In genomic region chr6:94260831-94261230, GRCm38 (mm10) we compare ENCODE assay signal across 24 mouse cellular contexts. TPM values are rescaled to one million over a fixed set of nuclear protein-coding genes. Genes with fewer than 3 reads are reported as not detected.
DNase-seq lines count a peak whose midpoint lies in the region; ATAC-seq and TF ChIP-seq lines count a peak whose summit lies in the region.
"Had no signal": no experiment of that assay in that cellular context is flagged by ENCODE, and none has a peak within 500 bp of the region (broad histone marks: within the 10 kb centered on the region; RNA-seq: fewer than 3 reads in every experiment).

No protein-coding gene starts in this region.

- H3K27me3 ChIP-seq in liver, adult 2 months (ENCODE audit: control insufficient read depth, insufficient read depth, low read length) = no peaks in the 10 kb centered on the region
- no peaks in the 10 kb centered on the region for H3K27me3 ChIP-seq in liver, embryonic 12.5 days (replicated peaks)
- no peaks in the 10 kb centered on the region for H3K27me3 ChIP-seq in liver, postnatal 0 days (ENCODE audit: insufficient read depth, low read length)
- H3K27me3 ChIP-seq in liver, embryonic 11.5 days (replicated peaks; ENCODE audit: control insufficient read depth, insufficient read depth, low read length) = no peaks in the 10 kb centered on the region
- H3K27me3 ChIP-seq: CH12.LX, Patski had no signal

- TF ChIP-seq POLR2A in liver, adult 2 months (IDR thresholded peaks at IDR 0.05; ENCODE audit: extremely low read depth, insufficient read depth, low read length) = no peak

- DNase-seq in heart, adult 11 months = peak; percentile 82
- no peak for DNase-seq in heart, adult 18-20 months
- peak; percentile 62 for DNase-seq in liver, adult 2 months (ENCODE audit: extremely low read depth, low read depth, low spot score)
- no peak for DNase-seq in liver, postnatal 0 days
- no peak for DNase-seq in liver, embryonic 11.5 days (ENCODE audit: low spot score)
- no peak for DNase-seq in cerebellum, adult 18-20 months
- DNase-seq: adrenal gland, adult 2 months; adrenal gland, adult 8-10 months; adrenal gland, postnatal 10 days; adrenal gland, postnatal 14 days; adrenal gland, postnatal 25 days; adrenal gland, postnatal 36 days; B cell, adult 2 months; cerebellum, adult 11 months; cerebellum, adult 11-12 months; cerebellum, adult 2 months had no signal

- no peaks in the 10 kb centered on the region for H3K36me3 ChIP-seq in liver, adult 2 months (ENCODE audit: control insufficient read depth, insufficient read depth, low read length)
- no peaks in the 10 kb centered on the region for H3K36me3 ChIP-seq in liver, embryonic 12.5 days
- H3K36me3 ChIP-seq in liver, postnatal 0 days (replicated peaks; ENCODE audit: insufficient read depth, low read length) = no peaks in the 10 kb centered on the region
- H3K36me3 ChIP-seq in liver, embryonic 11.5 days (ENCODE audit: control insufficient read depth, insufficient read depth, low read length) = no peaks in the 10 kb centered on the region
- H3K36me3 ChIP-seq: G1E had no signal

- no peak for TF ChIP-seq EP300 in liver, postnatal 0 days (IDR thresholded peaks at IDR 0.05; ENCODE audit: low read depth)

- 47% methylated on average over 5 of the region's 5 CpGs for WGBS in liver, adult 2 months
- 65% methylated on average over 5 of the region's 5 CpGs for WGBS in liver, embryonic 12.5 days (ENCODE audit: insufficient replicate concordance)
- whole genome bisulfite sequencing in liver, postnatal 0 days (ENCODE audit: insufficient replicate concordance) = 61% methylated on average over 5 of the region's 5 CpGs
- WGBS in liver, embryonic 11.5 days = 82% methylated on average over 5 of the region's 5 CpGs

- peaks cover 32% of the 10 kb centered on the region for H3K4me1 ChIP-seq in liver, adult 2 months (ENCODE audit: control insufficient read depth, insufficient read depth, low read length)
- peaks cover 32% of the 10 kb centered on the region for H3K4me1 ChIP-seq in liver, embryonic 12.5 days
- peaks cover 27% of the 10 kb centered on the region for H3K4me1 ChIP-seq in liver, postnatal 0 days (ENCODE audit: insufficient read depth)
- H3K4me1 ChIP-seq in liver, embryonic 11.5 days (replicated peaks; ENCODE audit: control insufficient read depth, insufficient read depth, low read length) = peaks cover 14% of the 10 kb centered on the region
- H3K4me1 ChIP-seq in brown adipose tissue, adult 24 weeks (ENCODE audit: control insufficient read depth, insufficient read depth, insufficient read length, low read length) = peaks cover 36% of the 10 kb centered on the region

- peak overlapping the region; percentile 53 for H3K27ac ChIP-seq in liver, adult 2 months (replicated peaks; ENCODE audit: insufficient read depth, low read depth, low read length)
- H3K27ac ChIP-seq in liver, embryonic 12.5 days = no peak overlapping the region
- H3K27ac ChIP-seq in liver, postnatal 0 days (ENCODE audit: low read depth) = peak overlapping the region; percentile 41
- H3K27ac ChIP-seq in liver, embryonic 11.5 days (ENCODE audit: low read depth, low read length) = no peak overlapping the region
- peak overlapping the region; percentile 77 for H3K27ac ChIP-seq in brown adipose tissue, adult 24 weeks (replicated peaks; ENCODE audit: low read depth, low read length)

- peaks cover 34% of the 10 kb centered on the region; the same call in 1 of the 2 replicates for H3K79me2 ChIP-seq in liver, adult 2 months (ENCODE audit: control insufficient read depth, insufficient read depth, low read length)

- H3K9ac ChIP-seq in liver, adult 2 months (ENCODE audit: low read depth, low read length) = no peak overlapping the region
- H3K9ac ChIP-seq in liver, embryonic 12.5 days = no peak overlapping the region
- no peak overlapping the region for H3K9ac ChIP-seq in liver, postnatal 0 days (replicated peaks)
- no peak overlapping the region for H3K9ac ChIP-seq in liver, embryonic 11.5 days (ENCODE audit: low read depth, low read length)

- H3K9me3 ChIP-seq in liver, embryonic 12.5 days (replicated peaks) = no peaks in the 10 kb centered on the region
- no peaks in the 10 kb centered on the region for H3K9me3 ChIP-seq in liver, postnatal 0 days (ENCODE audit: low read length)
- H3K9me3 ChIP-seq in liver, embryonic 11.5 days (ENCODE audit: control insufficient read depth, low read length) = no peaks in the 10 kb centered on the region

- no peak overlapping the region for H3K4me2 ChIP-seq in liver, embryonic 12.5 days
- H3K4me2 ChIP-seq in liver, postnatal 0 days (ENCODE audit: low read depth, low read length) = no peak overlapping the region
- H3K4me2 ChIP-seq in liver, embryonic 11.5 days = no peak overlapping the region

- no peak for ATAC-seq in liver, embryonic 12.5 days
- ATAC-seq in liver, postnatal 0 days = no peak
- no peak for ATAC-seq in liver, embryonic 11.5 days (replicated peaks; ENCODE audit: low FRiP score)
- ATAC-seq: activated CD4-positive, CD25-positive, alpha-beta regulatory T cell, adult 4 months; CD4-positive, CD25-positive, alpha-beta regulatory T cell, adult 4 months; Patski had no signal

- H3K4me3 ChIP-seq in liver, adult 2 months (ENCODE audit: insufficient read depth, low read depth, low read length) = no peak overlapping the region
- no peak overlapping the region for H3K4me3 ChIP-seq in liver, embryonic 12.5 days
- no peak overlapping the region for H3K4me3 ChIP-seq in liver, postnatal 0 days (ENCODE audit: low read depth, low read length)
- H3K4me3 ChIP-seq in liver, embryonic 11.5 days (ENCODE audit: low read depth, low read length) = no peak overlapping the region
- no peak overlapping the region for H3K4me3 ChIP-seq in brown adipose tissue, adult 24 weeks (ENCODE audit: insufficient read depth, low read depth, low read length)

- TF ChIP-seq CTCF in liver, adult 2 months (IDR thresholded peaks at IDR 0.05; ENCODE audit: low read depth, low read length) = no peak
- TF ChIP-seq CTCF in liver, postnatal 0 days (IDR thresholded peaks at IDR 0.05; ENCODE audit: low read depth) = no peak

RNA-seq across cellular contexts. Expression of gene Magi1, which starts 22.9 kb away (rescaled TPM):
- 10 to 100 TPM; 13.9 to 18.5 TPM for total RNA-seq in heart, adult 18-20 months (2021)
- total RNA-seq in liver, adult 2 months (2014; rRNA removed) = 17.4 and 17.7 TPM in 2 replicates
- polyA plus RNA-seq in liver, adult 2 months (2012; rRNA removed) = 4.4 and 4.9 TPM in 2 replicates
- polyA plus RNA-seq in liver, embryonic 12.5 days (2016; fragmentation: Nextera tagmentation; extraction: Ambion mirVana) = 2.5 and 2.7 TPM in 2 replicates
- 1.2 and 1.9 TPM in 2 replicates for polyA plus RNA-seq in liver, postnatal 0 days (2015; fragmentation: Nextera tagmentation; extraction: Ambion mirVana)
- polyA plus RNA-seq in liver, embryonic 11.5 days (2014; fragmentation: Nextera tagmentation; extraction: Ambion mirVana) = 4.6 TPM in 2 replicates
- 3.3 and 4.5 TPM in 2 replicates for polyA plus RNA-seq in brown adipose tissue, adult 24 weeks (2012; ENCODE audit: insufficient read depth, insufficient read length, missing spikeins)
- total RNA-seq: CH12.LX, MEL had no signal

Comparison
In these comparisons a context has a peak if more than half of its experiments do, and no peak if none do; other contexts are left out.
1. DNase-seq: peak in heart, adult 11 months (single experiment) and liver, adult 2 months (single experiment); none in heart, adult 18-20 months (0 of 2), liver, postnatal 0 days (single experiment), liver, embryonic 11.5 days (single experiment) and cerebellum, adult 18-20 months (0 of 2).
2. H3K27ac ChIP-seq: peak in liver, adult 2 months (single experiment), liver, postnatal 0 days (single experiment) and brown adipose tissue, adult 24 weeks (single experiment); none in liver, embryonic 12.5 days (single experiment) and liver, embryonic 11.5 days (single experiment).